Mouse (Mus musculus): Measurements from ENCODE around the gene Scrt2. TPM values are rescaled to one million over a fixed set of nuclear protein-coding genes. Genes with fewer than 3 reads are reported as not detected.

Scrt2 gene
- 0.58 TPM for polyA plus RNA-seq (2014; fragmentation: Illumina TruSeq; extraction: RNeasy Lipid Tissue Mini Kit (QIAGEN cat#74804); ENCODE audit: low read depth, low replicate concordance)

GRCm38 (mm10) chr2:152080685-152081541 is at the start of gene Scrt2:
Gene Scrt2 (plus strand): TSS chr2:152081529.

GRCm38 (mm10) chr2:152105318-152106224 is 24.2 kb downstream of the Scrt2 start, which contains the start of gene Srxn1:
Gene Srxn1 (plus strand): TSS chr2:152105516.

GRCm38 (mm10) chr2:152143279-152144157 is 62.2 kb downstream of the Scrt2 start, which contains the start of gene Tcf15:
Gene Tcf15 (plus strand): TSS chr2:152143561.

Other genes starting within 250 kb of the Scrt2 start
- not detected for gene Rspo4, start 238.6 kb upstream of the Scrt2 start, polyA plus RNA-seq (2014; fragmentation: Illumina TruSeq; extraction: RNeasy Lipid Tissue Mini Kit (QIAGEN cat#74804); ENCODE audit: low read depth, low replicate concordance)
- gene Angpt4, start 170.3 kb upstream of the Scrt2 start, polyA plus RNA-seq (2014; fragmentation: Illumina TruSeq; extraction: RNeasy Lipid Tissue Mini Kit (QIAGEN cat#74804); ENCODE audit: low read depth, low replicate concordance), result 14.7 TPM
- 14.3 TPM for gene Fam110a, start 101.3 kb upstream of the Scrt2 start, polyA plus RNA-seq (2014; fragmentation: Illumina TruSeq; extraction: RNeasy Lipid Tissue Mini Kit (QIAGEN cat#74804); ENCODE audit: low read depth, low replicate concordance)
- 26.7 TPM for gene Slc52a3, start 85.0 kb upstream of the Scrt2 start, polyA plus RNA-seq (2014; fragmentation: Illumina TruSeq; extraction: RNeasy Lipid Tissue Mini Kit (QIAGEN cat#74804); ENCODE audit: low read depth, low replicate concordance)
- gene Srxn1, start 24.0 kb downstream of the Scrt2 start, polyA plus RNA-seq (2014; fragmentation: Illumina TruSeq; extraction: RNeasy Lipid Tissue Mini Kit (QIAGEN cat#74804); ENCODE audit: low read depth, low replicate concordance), result 62.8 TPM
- 6.0 TPM for gene Tcf15, start 62.0 kb downstream of the Scrt2 start, polyA plus RNA-seq (2014; fragmentation: Illumina TruSeq; extraction: RNeasy Lipid Tissue Mini Kit (QIAGEN cat#74804); ENCODE audit: low read depth, low replicate concordance)
- gene Csnk2a1, start 145.3 kb downstream of the Scrt2 start, polyA plus RNA-seq (2014; fragmentation: Illumina TruSeq; extraction: RNeasy Lipid Tissue Mini Kit (QIAGEN cat#74804); ENCODE audit: low read depth, low replicate concordance), result 53.3 TPM
- gene Tbc1d20, start 212.3 kb downstream of the Scrt2 start, polyA plus RNA-seq (2014; fragmentation: Illumina TruSeq; extraction: RNeasy Lipid Tissue Mini Kit (QIAGEN cat#74804); ENCODE audit: low read depth, low replicate concordance), result 64.9 TPM